Mouse (Mus musculus) 3T3-L1 (cell line): ENCODE results near the gene Dnaaf1.

Experiments used
- DNase-seq: peaks from one replicate; pipeline ENCODE4 v3.0.0-alpha.2; 2015; ENCODE audit warnings: low read depth, low spot score

Dnaaf1 gene

DNA sequence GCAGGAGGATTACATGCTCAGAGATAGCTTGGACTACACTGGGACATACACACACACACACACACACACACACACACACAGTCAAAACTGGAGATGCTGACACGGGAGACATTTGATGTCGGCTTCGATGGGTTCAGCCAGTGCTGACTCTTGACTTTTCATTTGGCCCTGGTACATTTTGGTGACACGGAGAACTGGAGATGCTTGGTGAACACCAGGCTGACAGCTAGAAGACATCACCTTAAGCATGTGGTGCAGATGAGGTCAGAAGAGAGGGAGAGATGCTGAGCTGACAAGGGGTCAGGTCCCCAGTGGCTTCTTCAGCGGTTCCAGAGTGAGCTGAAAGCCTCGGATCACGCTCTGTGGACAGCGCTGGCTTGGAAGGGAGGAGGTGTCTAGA lies 48.0 kb downstream of the Dnaaf1 start:
- no peak for DNase-seq

DNA sequence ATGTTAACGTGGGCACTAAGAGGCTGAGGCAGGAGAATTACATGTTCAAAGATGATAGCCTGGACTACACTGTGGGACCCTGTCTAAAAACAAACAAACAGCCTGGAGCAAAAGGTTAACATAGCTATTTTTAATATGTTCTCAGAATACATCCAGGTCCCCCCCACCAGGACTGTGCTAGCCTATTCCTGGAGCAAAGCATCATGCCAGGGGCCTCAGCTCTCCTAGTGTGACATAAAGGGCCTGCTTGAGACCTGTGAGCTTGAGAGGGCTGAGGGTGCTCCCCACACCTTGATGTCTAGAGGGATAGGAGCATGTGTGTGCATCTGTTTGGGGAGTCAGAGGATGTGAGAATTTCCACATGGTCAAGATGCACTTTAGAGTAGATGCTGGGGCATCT lies 48.7 kb downstream of the Dnaaf1 start:
- no peak for DNase-seq

DNA sequence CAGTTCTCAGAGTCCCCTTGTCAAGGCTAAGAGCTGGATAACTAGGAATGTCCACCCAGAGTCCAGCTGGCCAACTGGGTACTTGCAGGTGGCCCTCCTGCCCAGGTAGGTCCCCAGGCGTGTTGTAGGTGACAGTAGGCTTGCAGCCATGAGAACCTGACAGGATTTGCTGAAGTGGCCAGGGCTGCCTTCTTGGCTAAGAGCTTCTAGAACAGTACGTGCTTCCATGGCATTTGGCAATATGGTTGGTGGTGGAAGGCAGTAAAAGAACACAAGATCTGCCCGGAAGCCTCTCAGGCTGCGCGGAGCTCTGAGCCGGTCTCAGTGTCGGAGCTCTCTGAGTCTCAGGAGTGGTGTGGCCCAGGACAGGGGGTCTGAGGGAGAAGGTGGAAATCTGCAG lies 49.9 kb downstream of the Dnaaf1 start:
- DNase-seq: no peak

DNA sequence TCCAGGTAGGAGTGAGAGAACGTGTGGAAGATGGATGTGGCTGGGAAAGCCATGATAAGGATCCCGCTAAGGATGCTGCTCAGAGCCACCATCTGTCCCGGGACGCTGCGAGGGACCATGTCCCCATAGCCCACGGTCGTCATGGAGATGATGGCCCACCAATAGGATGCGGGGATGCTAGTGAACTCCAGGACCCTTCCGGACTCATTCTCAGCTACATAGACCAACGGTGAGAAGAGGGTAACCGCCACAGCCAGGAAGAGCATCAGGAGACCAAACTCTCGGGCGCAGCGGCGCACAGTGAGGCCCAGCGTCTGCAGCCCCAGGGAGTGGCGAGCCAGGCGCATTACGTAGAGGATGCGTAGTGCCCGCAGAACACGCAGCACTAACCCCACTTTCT lies 50.8 kb downstream of the Dnaaf1 start:
- DNase-seq: no peak

DNA sequence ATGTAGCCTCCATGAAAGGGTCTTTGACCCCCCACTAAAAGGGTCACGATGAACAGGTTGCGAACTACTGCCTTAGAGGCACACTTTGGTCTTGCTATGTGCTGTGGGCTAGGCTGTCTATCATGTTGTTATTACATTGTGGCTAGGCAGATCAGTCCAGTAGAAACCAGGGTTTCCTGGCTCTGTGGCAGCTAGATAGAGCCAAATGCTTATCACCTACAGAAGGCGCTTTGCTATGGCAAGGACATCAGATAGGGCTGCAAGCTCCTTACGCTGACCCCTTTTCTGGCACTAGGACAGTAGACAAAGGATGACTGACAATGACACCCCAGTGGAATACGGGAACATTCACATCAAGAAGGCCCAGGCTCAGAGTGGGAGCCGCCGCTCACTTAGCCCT lies 52.2 kb downstream of the Dnaaf1 start:
- DNase-seq: no peak

DNA sequence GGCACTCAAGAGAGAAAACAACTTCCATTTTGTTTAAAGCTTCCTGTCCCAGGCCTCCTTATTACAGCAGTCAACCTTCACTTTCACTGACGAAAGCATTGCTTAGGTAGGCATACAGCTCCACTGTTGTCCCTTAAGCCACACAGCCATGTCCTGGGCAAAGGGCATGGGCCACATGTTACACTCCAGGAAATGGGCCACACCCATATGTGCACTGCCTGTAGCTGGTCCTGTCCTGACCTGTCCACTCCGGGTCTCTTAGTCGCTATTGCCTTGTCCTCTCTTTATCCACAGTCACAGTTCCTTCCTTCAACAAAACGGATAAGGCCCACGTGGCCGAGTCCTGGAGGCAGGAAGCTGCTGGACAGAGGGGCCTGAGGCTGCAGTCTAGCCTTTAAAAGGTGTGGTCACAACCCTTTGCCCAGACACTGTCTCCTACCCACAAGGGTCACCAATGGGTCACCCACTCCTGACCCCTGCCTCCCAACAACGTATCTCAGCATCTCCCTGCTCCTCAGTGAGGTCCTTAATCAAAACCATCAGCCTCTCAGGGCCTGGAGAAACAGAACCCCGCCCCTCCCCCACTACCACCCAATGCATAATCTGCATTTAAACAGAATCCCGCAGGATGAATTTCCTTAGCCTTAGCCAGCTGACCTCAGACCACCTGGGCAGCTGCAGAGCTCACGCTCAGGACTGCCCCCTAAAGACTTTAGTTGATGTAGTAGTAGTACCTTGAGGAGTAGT lies 52.8 kb downstream of the Dnaaf1 start:
- no peak for DNase-seq

DNA sequence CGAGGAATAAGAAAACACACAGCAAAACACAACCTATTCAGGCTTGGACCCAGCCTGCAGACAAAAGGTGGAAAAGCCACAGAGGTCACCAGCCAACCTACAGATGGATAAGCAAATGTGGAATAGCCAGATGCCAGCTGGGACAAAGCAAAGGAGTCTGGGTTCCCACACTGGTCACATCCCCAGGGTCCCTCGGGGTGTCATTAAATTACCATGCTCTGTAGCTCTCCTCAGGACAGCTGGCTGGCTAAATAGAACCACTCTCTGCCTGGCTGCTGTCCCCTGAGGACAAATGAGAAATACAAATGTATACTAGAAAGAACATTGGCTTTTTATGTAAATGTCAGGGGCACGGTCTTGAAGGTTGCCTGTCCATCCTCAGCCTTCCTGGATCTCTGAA lies 55.8 kb downstream of the Dnaaf1 start:
- no peak for DNase-seq

DNA sequence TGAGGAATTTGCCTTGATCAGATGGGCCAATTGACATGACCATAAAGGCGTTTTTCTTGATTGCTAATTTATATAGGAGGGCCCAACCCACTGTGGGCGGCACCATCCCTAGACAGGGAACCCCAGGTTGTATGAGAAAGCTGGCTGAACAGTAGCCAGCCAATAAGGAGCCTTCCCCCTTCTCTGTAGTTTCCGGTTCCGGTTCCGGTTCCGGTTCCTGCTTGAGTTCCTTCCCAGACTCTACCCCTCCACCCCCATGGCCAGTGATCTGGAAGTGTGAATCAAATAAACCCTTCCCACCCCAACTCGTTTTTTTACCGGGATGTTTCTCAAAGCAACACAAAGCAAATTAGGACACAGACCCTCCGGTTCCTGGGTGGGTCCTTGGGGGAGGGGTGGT lies 57.2 kb downstream of the Dnaaf1 start:
- no peak for DNase-seq

DNA sequence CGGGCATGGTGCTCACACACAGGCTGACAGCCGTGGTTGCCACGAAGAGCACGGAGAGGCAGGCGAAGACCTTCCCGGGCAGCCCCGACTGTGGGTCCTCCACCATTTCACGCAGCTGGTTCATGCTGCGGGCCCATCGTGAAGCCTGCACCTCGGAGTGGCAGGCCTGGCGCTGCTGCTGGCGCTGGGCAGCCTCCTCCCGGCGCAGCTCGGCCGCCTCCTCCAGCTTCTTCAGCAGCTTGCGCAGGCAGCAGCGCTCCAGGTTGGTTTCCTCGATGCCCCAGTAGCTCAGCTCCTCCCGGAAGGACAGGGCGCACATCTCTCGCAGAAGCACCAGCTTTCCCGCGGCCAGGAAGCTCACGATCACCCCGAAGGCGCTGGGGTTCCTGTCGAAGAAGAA lies 57.9 kb downstream of the Dnaaf1 start:
- DNase-seq: no peak

DNA sequence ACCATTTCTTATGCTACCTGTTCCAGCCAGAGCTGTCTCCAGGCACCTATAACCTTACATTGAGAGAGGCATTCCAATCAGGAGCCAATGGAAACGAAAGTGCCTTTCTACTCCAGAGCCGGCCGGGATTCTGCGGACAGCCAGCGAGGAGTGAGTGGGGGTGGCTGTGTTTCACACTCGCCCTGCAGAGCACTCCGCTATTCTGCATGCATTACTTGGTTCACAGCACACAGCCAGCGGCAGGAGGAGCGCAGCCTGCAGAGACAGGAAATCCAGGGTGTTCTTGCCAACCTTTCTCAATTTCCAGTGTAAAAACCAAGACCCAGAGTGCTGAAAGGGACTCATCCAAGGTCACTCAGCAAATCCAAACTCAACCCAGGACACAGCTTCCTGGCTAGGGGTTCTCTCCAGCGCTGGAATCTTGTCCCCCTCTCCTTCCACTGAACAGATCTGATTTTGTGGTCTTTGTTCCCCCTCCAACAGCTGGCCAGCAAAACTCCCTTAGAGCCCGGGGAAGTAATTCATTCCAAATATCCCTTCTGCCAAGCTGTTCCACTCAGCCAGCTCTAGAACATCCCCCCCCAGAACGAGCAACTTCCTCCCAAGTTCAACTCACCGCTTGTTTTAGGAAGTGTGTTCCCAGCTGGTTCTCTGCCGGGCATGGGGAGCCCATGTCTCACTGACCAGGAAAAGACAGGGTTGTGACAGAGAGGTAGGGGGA lies 59.7 kb downstream of the Dnaaf1 start:
- no peak for DNase-seq

DNA sequence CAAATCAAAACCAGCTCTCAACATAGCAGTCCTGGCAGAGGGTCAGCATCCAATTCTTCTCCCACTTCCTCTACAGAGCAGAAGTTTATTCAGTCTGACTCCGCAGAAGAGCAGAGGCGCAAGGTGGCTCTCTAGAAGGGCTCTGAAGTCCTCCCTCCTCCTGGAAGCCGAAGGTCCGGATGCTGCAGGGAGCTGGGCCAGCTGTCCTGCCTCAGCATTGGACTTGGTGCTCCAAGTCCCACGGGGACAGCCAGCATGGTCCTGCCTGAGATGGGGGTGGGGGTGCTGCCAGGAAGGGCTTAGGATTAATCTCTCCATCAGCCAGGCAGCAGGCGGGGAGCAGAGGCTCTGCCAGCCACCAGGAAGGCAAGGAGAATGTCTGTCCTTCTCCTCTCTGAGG lies 60.3 kb downstream of the Dnaaf1 start, which contains the start of gene Kcng4:
TSS of gene Kcng4 (minus strand) at position 303 of the 400 bp plus-strand sequence.
- DNase-seq: no peak

DNA sequence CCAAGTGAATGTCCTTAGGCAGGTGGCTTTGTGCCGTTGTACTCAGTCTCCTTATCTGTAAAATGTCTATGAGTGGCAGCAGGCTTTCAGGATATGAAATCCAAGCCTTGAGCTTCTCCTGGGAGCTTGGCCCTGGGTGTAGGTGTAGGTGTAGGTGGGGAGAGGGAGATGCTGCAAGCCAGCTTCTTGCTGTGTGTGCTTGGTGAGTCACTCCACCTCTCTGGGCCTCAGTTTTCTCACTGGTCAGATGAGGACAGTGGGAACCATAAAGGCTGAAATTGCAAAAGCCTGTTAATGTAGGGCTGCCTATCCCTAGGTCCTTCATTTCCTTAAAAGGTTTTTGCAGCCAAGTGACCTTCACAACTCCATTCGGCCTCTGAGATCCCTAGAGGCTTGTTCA lies 60.9 kb downstream of the Dnaaf1 start:
- DNase-seq: no peak

DNA sequence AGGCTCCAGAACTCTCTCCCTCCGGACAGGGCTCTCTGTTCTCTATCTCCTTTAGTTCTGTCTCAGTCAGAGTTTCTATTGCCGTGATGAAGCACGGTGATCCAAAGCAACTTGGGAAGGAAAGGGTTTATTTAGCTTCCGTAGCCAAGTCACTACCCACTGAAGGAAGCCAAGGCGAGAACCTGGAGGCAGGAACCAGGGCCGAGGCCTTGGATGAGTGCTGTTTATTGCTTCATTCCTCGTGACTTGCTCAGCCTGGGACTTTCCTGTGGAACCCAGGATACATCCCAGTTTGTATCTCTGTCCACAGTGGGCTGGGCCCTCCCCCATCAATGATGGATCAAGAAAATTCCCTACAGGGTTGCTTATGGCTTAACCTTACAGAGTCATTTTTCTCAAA lies 61.7 kb downstream of the Dnaaf1 start:
- DNase-seq: no peak

DNA sequence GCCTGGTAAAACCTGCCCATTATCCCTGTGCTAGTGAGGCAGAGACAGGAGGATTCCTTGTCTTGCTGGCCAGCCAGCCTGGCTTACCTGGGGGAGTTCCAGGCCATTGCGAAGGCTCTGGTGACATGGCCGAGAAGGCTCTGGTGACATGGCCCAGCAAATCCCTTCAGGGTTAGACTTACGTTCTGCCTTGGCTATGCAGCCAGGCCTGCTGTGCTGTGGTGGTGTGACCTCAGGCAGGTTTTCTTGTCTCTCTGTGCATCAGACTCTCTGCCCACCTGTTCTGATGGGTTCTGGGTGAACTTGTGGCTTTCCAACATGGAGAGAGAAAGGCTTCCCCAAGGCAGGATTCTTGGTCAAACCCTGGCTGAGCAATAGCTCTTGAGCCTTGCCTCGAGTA lies 62.3 kb downstream of the Dnaaf1 start:
- no peak for DNase-seq

DNA sequence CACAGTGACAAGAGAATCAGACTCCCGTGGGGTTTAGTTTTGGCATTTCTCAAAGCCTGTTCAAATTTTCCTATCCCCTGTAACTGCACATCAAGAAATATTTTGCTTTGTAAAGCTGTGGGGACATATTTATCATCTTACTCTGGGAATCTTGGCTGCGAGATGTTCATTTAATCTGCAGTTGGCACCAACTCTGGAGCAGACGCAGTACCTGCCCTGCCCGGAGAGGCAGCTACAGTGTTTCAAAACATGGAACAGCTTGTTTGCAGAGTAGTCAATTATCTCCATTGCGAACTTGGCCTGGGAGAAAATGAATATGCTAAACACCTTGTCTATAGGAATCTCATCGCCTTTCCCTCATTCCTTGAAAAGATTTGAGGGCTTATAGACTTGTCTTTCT lies 63.2 kb downstream of the Dnaaf1 start:
- no peak for DNase-seq

DNA sequence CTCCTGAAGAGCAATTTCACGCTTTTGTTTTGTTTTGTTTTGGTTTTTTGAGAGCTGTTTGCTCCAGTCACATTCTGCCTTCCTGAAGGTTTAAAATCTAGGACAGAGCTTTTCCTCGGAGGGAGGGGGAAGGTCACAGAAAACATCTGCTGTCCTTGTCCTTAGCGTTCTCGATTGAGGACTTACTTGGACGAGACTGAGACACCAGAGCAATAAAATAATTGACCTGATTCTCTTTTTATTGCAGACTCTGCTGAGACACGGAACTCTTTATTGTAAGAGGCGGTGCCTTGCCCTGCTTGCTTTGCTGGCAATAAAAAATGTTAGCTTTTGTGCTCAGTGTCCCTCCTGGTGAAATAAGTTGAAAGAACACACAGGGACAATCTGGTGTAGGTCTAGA lies 64.8 kb downstream of the Dnaaf1 start:
- DNase-seq: no peak

DNA sequence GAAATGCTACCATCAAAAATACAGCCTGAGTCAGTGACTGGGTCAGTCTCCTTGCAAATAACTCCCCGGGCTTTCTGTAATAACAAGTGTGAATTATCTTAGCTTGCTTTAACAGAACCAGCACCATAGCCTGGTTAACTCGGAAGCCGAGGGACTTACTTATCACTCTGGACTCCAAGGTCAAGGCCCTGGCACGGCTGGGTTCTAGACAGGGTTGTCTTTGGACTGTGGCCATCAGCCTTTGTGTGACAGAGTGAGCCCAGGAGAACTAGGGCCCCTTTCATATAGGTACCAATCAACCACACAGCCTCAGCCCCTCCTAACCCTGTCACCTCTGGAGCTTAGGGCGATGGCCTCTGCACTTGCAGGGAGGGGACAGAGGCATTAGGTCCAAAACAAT lies 66.0 kb downstream of the Dnaaf1 start:
- no peak for DNase-seq

DNA sequence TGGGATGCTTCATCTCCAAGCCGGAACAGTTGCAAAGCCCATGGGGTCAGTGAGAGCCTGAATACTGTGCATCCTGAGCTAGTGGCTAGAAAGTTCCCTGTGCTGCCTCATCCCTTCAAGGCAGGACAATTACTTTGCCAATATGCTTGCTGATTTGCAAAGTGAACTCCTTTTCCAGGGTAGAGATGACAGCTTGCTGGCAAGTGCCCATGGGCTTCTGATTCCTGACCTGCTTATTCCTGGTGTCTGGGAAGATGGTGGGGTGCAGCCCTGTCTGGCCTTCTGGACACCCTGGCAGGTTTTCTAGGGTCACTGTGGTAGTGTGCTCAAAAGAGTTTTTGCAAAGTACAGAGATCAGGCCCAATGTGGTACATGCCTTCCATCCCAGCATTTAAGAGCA lies 67.9 kb downstream of the Dnaaf1 start:
- DNase-seq: no peak

DNA sequence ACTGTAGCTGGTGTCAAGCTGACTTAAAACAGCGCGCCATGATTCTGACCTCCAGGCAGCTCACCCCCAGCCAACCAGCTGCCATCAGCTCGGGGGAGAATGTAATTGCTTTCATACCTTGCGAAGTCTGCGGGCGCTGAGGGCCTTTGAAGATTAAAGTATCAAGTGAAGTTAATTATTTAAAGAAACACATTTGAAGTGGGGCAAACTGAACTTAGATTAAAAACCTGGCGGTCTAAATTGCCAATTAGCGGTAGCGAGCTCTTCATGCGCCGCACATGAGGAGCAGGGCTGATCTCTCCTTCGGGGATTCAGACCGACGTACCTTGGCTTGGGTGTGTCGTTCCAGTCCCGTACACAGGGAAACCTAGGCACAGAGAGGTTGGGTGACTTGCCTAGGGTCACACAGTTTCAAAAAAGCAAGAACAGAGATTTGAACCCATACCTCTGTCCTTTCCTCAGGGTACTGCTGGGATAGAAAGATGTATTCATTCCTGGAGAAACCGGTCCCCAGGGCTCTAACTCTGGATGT lies 69.5 kb downstream of the Dnaaf1 start:
- DNase-seq: no peak

DNA sequence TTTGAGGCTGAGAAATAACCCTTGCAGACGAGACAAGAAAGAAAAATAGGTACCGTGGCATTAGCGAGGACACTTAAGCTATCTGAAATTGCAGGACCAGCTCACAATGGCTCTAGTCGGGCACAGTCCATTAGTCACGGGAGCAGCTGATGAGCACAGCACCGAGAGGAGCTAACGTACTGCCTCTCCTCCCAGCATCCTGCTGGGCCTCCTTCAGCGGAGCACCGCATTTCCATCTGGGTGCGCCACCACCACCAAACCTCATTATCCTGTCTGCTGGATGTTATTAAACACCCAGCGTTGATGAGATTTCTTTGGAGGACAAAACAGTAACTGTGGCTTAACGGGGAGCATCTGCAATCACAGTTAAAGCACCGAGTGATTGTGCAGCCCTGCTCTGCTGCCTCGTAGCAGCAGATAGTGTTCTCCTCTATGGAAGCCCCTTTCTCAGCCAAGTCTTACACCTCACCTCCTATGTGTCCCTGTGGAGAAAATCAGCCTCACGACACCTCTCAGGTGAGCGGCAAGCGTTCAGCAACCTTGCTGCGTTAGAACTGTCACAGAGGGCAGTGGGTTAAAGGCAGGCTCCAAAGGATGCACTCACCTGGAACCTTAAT lies 70.1 kb downstream of the Dnaaf1 start:
- no peak for DNase-seq

DNA sequence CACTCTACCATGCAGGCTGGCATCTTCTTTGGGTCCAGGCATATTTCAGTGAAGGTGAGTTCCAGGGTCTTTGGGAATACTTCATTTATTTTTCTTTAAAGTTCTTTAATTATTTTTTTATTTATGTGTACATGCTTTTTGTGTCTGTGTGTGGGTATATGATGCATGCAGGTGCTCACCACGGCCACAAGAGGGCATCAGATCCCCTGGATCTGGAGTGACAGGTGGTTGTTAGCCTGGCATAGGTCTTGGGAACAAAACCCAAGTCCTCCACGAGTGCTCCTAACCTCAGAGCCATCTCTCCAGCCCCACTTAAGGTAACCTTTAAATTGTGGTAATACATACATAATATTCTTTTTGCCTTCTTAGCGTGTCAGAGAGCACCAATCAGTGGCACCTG lies 71.2 kb downstream of the Dnaaf1 start:
- DNase-seq: no peak

DNA sequence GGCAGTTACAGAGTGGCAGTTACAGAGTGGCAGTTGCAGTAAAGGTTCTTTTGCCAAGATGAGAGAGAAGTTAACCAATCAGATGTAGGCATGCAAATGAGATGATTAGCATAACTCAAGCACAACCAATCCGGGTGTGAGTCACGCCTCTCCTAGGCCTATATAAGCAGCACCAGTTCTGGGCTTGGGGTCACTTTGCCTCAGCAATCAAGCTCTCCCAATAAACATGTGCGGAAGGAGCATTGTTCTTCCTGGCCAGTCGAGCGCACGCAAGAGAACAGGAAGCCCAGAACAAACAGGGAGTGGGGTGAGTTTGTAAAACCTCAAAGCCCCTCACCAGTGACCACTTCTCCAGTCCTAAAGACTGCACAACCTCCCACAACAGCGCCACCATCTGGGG lies 71.8 kb downstream of the Dnaaf1 start:
- no peak for DNase-seq
